Mouse (Mus musculus) cortical plate, adult 2 months (tissue): ENCODE results near the gene Msantd2.

Experiments
- CTCF ChIP-seq: fragments of 200-500 bp; IDR thresholded peaks from 2 replicates; pipeline ENCODE4 v1.5.1; 2011; ENCODE audit warnings: mild to moderate bottlenecking, control low read depth, low read length; ENCODE audit not compliant: insufficient read depth; ENCODE audit errors: extremely low read depth
- POLR2A ChIP-seq: fragments of 200-500 bp; IDR thresholded peaks from 2 replicates; pipeline ENCODE4 v1.6.1; 2011; ENCODE audit warnings: mild to moderate bottlenecking, low read length, control low read depth; ENCODE audit not compliant: insufficient read depth; ENCODE audit errors: extremely low read depth

- TF ChIP-seq POLR2A = no peak
- TF ChIP-seq CTCF = no peak
These were observed 1.1 kb upstream of the Msantd2 start for GRCm38 (mm10) chr9:37488041-37488440.
